12 mouse cellular contexts compared by ENCODE assay signal in genomic region chr2:132049491-132049890, GRCm38 (mm10).
"Had no signal": no experiment of that assay in that cellular context is flagged by ENCODE, and none has a peak within 500 bp of the region (broad histone marks: within the 10 kb centered on the region; RNA-seq: fewer than 3 reads in every experiment).

No protein-coding gene starts in this region.

- H3K4me3 ChIP-seq: limb, embryonic 13.5 days; midbrain, embryonic 10.5 days; myocyte; neural tube, embryonic 15.5 days had no signal

- H3K4me1 ChIP-seq: limb, embryonic 13.5 days; neural tube, embryonic 15.5 days had no signal

- H3K4me2 ChIP-seq: limb, embryonic 13.5 days; liver, embryonic 11.5 days; lung, embryonic 14.5 days; neural tube, embryonic 15.5 days had no signal

- H3K9ac ChIP-seq: limb, embryonic 13.5 days; lung, embryonic 14.5 days; neural tube, embryonic 15.5 days had no signal

- DNase-seq: left cerebral cortex, postnatal 4 days; lung, embryonic 14.5 days; lung, postnatal 10 days; midbrain, embryonic 14.5 days; thymus, adult 2 months; thymus, postnatal 36 days had no signal

- H3K9me3 ChIP-seq: limb, embryonic 13.5 days; midbrain, embryonic 10.5 days; neural tube, embryonic 15.5 days had no signal

- H3K27me3 ChIP-seq: limb, embryonic 13.5 days; neural tube, embryonic 15.5 days had no signal

- H3K27ac ChIP-seq: kidney, postnatal 0 days; limb, embryonic 13.5 days; midbrain, embryonic 10.5 days; neural tube, embryonic 15.5 days had no signal
